Mouse (Mus musculus) embryonic facial prominence, embryonic 12.5 days (tissue): ENCODE measurements at regions not wholly inside any gene's neighbourhood (a gene's known extent, or its start where the extent isn't known, plus 50 kb on each side); places are given as distances from the start of the nearest gene placed in this dataset.
A peak's percentile ranks its signal among the peaks of the same experiment; 100 is the strongest.

Source experiments
- ATAC-seq: fragments of 200-750 bp; cut with Nextera tagmentation; 2 replicates; pipeline ENCODE4 v1.8.0; 2017; ENCODE audit not compliant: insufficient number of reproducible peaks, insufficient read depth, low FRiP score, low TSS enrichment
- H3K27ac ChIP-seq: fragments of 300-500 bp; sonication (generic); 2 replicates; pipeline ENCODE4 v1.5.1; 2016; ENCODE audit warnings: mild to moderate bottlenecking
- H3K27me3 ChIP-seq: fragments of 300-500 bp; sonication (generic); 2 replicates; pipeline ENCODE4 v1.6.1; 2016; ENCODE audit warnings: mild to moderate bottlenecking, moderate library complexity
- H3K36me3 ChIP-seq: fragments of 300-500 bp; sonication (generic); 2 replicates; pipeline ENCODE4 v1.6.1; 2016; ENCODE audit warnings: mild to moderate bottlenecking
- H3K4me1 ChIP-seq: fragments of 300-500 bp; sonication (generic); 2 replicates; pipeline ENCODE4 v1.6.1; 2016
- H3K4me2 ChIP-seq: fragments of 300-500 bp; sonication (generic); replicated peaks from 2 replicates; pipeline ENCODE4 v1.6.1; 2016; ENCODE audit warnings: mild to moderate bottlenecking, moderate library complexity
- H3K4me3 ChIP-seq: fragments of 300-500 bp; sonication (generic); 2 replicates; pipeline ENCODE4 v1.5.1; 2016; ENCODE audit warnings: mild to moderate bottlenecking
- H3K9ac ChIP-seq: fragments of 300-500 bp; sonication (generic); 2 replicates; pipeline ENCODE4 v1.6.1; 2016; ENCODE audit warnings: mild to moderate bottlenecking, moderate library complexity
- H3K9me3 ChIP-seq: fragments of 300-500 bp; sonication (generic); 2 replicates; pipeline ENCODE4 v1.6.1; 2016; ENCODE audit warnings: mild to moderate bottlenecking, moderate library complexity
- WGBS: fragments of 180-500 bp; shearing (Covaris S2); methylation state at CpG from one replicate; pipeline ENCODE4 v1.1.7; 2016; 5-methylcytosine and 5-hydroxymethylcytosine counted together

GRCm38 (mm10) chr13:60305028-60305810 is 128.1 kb upstream of the Gas1 start:
- 0 out of 2 replicates have a peak, but pooled peaks have one; percentile 16 for ATAC-seq
- H3K4me1 ChIP-seq: peaks cover 18% of the 10 kb centered on the region; the same call in 1 of the 2 replicates
- H3K9me3 ChIP-seq: no peaks in the 10 kb centered on the region
- no peaks in the 10 kb centered on the region for H3K27me3 ChIP-seq
- 70% methylated on average over 1 of the region's 1 CpGs for WGBS
- H3K4me3 ChIP-seq: no peak overlapping the region
- no peaks in the 10 kb centered on the region for H3K36me3 ChIP-seq
- H3K27ac ChIP-seq: no peak overlapping the region
- no peak overlapping the region for H3K9ac ChIP-seq
- H3K4me2 ChIP-seq: no peak overlapping the region

DNA sequence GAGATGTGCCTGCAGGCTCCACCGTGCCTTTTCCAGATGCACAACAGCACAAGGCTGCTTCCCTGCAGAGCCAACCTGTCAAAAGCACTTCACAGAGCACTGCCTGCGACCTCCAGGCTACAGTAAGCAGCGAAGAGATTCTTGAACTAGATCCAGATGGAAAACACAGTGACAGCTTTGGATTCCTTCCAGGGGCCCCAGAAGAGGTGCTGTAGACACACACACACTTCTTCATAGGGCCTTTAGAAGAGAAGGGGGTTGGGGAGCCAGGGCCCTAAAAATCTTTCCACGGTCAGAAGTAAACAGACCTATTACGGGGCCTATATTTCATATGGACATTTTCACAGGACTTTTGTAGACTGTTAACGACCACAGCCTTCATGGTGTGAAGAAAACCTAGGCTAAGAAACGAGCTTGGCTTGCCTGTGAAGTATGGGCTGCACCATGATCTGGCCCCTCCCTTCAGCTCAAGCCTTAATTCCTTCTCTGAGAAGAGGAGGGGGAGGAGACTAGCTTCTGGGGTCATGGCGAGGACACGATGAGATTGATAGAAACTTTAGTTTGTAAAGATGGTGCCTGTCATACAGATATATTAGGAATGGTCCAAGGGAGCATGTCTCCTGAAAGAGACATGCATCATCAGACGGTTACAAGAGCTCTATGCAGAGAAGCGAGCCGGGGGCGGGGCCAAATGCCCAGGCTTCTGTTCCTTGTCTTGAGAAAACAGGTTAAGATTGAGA is 131.1 kb upstream of the Gas1 start:
- peak overlapping the region; percentile 80 for H3K27ac ChIP-seq
- no peaks in the 10 kb centered on the region for H3K27me3 ChIP-seq
- H3K4me2 ChIP-seq: no peak overlapping the region
- WGBS: 42% methylated on average over 13 of the region's 13 CpGs
- no peak overlapping the region for H3K9ac ChIP-seq
- H3K9me3 ChIP-seq: no peaks in the 10 kb centered on the region
- H3K36me3 ChIP-seq: no peaks in the 10 kb centered on the region
- no peak overlapping the region for H3K4me3 ChIP-seq
- H3K4me1 ChIP-seq: peaks cover 21% of the 10 kb centered on the region; the same call in 1 of the 2 replicates
- ATAC-seq: peak; percentile 68; the same call in 1 of the 2 replicates

DNA sequence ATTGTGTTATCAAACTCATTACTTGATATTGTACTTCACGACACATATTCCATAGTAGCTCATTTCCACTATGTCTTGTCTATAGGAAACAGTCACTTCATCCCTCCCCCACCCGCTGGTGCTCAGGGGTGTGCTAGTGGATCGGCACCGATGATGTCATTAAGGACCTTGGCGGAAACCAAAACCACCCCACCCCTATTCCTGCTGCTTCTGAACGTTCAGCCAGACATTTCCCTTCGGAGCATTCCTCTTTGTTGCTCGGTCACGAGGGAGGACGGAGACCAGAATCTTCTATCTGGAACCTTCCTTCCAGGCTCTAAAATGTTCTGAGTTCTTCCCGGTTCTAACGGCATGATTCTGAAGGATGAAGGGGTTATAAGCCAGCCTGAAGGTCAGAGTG is 132.3 kb upstream of the Gas1 start:
- H3K4me1 ChIP-seq: peaks cover 18% of the 10 kb centered on the region; the same call in 1 of the 2 replicates
- H3K4me2 ChIP-seq: no peak overlapping the region
- H3K9ac ChIP-seq: no peak overlapping the region
- no peak overlapping the region for H3K27ac ChIP-seq
- no peaks in the 10 kb centered on the region for H3K9me3 ChIP-seq
- ATAC-seq: no peak
- no peaks in the 10 kb centered on the region for H3K27me3 ChIP-seq
- H3K4me3 ChIP-seq: no peak overlapping the region
- 91% methylated on average over 12 of the region's 12 CpGs for WGBS
- H3K36me3 ChIP-seq: no peaks in the 10 kb centered on the region

GRCm38 (mm10) chr13:60309926-60310325 is 132.8 kb upstream of the Gas1 start:
- no peak overlapping the region for H3K4me3 ChIP-seq
- 91% methylated on average over 4 of the region's 4 CpGs for WGBS
- no peak overlapping the region for H3K9ac ChIP-seq
- H3K27ac ChIP-seq: no peak overlapping the region
- no peak overlapping the region for H3K4me2 ChIP-seq
- no peaks in the 10 kb centered on the region for H3K36me3 ChIP-seq
- ATAC-seq: no peak
- H3K27me3 ChIP-seq: no peaks in the 10 kb centered on the region
- H3K4me1 ChIP-seq: peaks cover 18% of the 10 kb centered on the region; the same call in 1 of the 2 replicates
- no peaks in the 10 kb centered on the region for H3K9me3 ChIP-seq

DNA sequence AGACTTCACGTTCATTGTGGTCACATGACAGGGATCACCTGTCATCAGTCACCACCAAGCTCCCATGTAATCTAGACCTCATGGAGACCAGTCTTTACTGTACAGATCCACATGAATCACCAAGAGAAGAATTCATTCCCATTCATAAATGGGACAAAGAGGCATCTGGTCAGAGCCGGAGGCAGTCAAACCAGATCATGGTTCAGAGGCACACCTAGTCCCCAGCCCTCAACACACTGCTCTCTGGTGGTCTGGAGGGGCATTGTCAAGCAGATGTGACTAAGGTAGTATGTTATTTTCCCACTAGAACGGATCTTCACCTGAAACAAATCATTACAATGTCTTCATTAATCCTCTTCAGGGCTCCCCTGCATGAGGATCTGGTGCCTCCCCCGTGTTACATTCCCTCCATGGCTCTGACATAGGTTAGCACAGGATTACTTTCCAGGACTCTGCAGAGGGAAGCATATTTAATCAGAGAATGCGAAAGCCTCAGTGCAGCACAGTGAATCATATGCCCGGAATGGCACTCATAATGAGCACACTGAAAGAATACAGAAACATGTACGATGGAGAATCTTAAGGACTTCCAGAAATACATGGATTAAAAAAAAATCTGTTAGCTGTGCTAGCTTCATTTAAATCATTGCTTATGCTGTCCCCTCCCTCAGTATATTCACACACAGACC is 135.4 kb upstream of the Gas1 start:
- ATAC-seq: no peak
- no peak overlapping the region for H3K4me3 ChIP-seq
- H3K9me3 ChIP-seq: no peaks in the 10 kb centered on the region
- H3K27ac ChIP-seq: no peak overlapping the region
- H3K36me3 ChIP-seq: no peaks in the 10 kb centered on the region
- no peak overlapping the region for H3K9ac ChIP-seq
- H3K27me3 ChIP-seq: no peaks in the 10 kb centered on the region
- H3K4me2 ChIP-seq: no peak overlapping the region
- peaks cover 21% of the 10 kb centered on the region; the same call in 1 of the 2 replicates for H3K4me1 ChIP-seq
- WGBS: 71% methylated on average over 7 of the region's 7 CpGs

- Histone ChIP-seq H3K4me2 (no peak overlapping the region), H3K36me3 (no peaks in the 10 kb centered on the region), H3K4me1 (0 out of 2 replicates have a peak, but pooled peaks cover 4% of the 10 kb centered on the region), H3K27me3 (no peaks in the 10 kb centered on the region), H3K4me3 (no peak overlapping the region), H3K27ac (no peak overlapping the region), H3K9me3 (no peaks in the 10 kb centered on the region), H3K9ac (no peak overlapping the region)
- 79% methylated on average over 8 of the region's 8 CpGs for WGBS
- ATAC-seq: no peak
These were observed 141.4 kb upstream of the Gas1 start for GRCm38 (mm10) chr13:60318436-60319020.

DNA sequence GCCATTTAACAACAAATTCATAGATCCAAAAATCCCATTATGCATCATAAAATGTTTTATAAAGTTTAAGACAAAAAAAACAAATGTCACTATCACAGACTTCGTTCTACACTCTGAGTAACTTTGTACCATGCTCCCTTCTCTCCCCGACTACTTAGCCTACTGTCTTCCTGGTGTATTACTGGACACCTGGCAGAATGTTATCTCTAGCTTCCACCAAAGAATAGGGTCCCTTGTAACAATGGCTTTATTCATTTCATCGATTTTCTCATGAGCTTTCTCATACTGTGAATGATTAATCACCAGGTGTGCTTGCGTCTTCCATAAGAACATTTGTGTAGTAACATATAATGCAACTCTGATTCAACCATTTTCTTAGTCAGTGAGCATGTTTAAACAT is 142.1 kb upstream of the Gas1 start:
- no peak overlapping the region for H3K4me3 ChIP-seq
- no peak overlapping the region for H3K4me2 ChIP-seq
- no peak for ATAC-seq
- H3K9ac ChIP-seq: no peak overlapping the region
- no peaks in the 10 kb centered on the region for H3K27me3 ChIP-seq
- 83% methylated on average over 4 of the region's 4 CpGs for WGBS
- H3K4me1 ChIP-seq: 0 out of 2 replicates have a peak, but pooled peaks cover 4% of the 10 kb centered on the region
- no peaks in the 10 kb centered on the region for H3K36me3 ChIP-seq
- H3K27ac ChIP-seq: no peak overlapping the region
- H3K9me3 ChIP-seq: no peaks in the 10 kb centered on the region

DNA sequence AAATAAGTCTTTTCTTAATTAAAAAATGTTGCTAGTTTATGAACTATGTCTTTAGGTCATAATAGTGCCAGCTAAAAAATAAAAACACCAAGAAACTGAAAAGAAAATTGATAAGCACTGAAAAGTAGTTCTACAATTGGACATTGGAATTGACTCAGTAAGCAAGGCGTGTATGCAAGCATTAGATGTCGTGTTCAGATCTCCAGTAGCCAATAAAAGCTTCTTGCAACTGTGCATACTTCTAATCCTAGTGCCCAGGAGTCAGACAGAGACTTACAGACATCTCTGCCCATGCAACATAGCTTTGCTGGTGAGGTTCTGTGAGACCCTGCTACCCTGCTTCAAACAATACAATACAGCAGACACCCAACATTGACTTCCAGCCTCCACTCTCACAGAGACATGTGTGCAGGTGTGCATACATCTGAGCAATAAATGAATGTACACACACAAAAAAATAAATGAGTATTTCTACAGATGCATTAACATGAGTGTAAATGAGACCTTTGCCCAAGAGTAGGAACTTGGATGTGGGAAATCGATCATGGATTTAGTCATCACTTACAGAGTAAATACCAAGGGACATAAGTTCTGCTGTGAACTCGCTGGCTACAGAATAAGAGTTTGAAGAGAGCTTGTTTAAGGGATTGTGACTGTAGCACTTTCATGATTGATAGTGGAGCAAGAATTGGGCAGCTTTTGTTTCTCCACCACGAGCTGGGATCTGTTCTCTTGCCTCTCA is 142.9 kb upstream of the Gas1 start:
- WGBS: 72% methylated on average over 5 of the region's 5 CpGs
- no peak for ATAC-seq
- Histone ChIP-seq H3K4me3 (no peak overlapping the region), H3K9ac (no peak overlapping the region), H3K27me3 (no peaks in the 10 kb centered on the region), H3K4me1 (0 out of 2 replicates have a peak, but pooled peaks cover 4% of the 10 kb centered on the region), H3K9me3 (no peaks in the 10 kb centered on the region), H3K4me2 (no peak overlapping the region), H3K36me3 (no peaks in the 10 kb centered on the region), H3K27ac (no peak overlapping the region)

DNA sequence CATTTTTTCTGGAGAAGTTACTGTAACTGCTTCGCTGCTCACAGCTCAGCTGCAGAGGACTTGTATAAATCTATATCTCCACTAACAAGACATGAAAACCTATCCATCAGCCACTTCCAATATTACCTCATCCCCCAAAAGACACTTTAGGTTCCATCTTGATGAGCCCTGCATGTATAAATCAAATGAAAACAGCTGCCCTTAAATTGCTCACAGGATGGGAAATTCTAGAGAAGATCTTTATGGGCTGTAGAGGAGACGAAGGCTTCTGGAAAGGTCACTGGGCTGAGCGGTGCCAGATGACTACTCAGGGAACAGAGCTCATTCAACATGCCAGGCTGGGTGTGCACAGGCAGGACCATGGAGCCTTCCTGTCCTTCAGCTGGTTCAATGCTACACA is 145.4 kb upstream of the Gas1 start:
- H3K27me3 ChIP-seq: no peaks in the 10 kb centered on the region
- H3K4me3 ChIP-seq: no peak overlapping the region
- no peaks in the 10 kb centered on the region for H3K4me1 ChIP-seq
- no peaks in the 10 kb centered on the region for H3K36me3 ChIP-seq
- H3K9ac ChIP-seq: no peak overlapping the region
- no peak for ATAC-seq
- no peaks in the 10 kb centered on the region for H3K9me3 ChIP-seq
- WGBS: 68% methylated on average over 3 of the region's 3 CpGs
- H3K4me2 ChIP-seq: no peak overlapping the region
- no peak overlapping the region for H3K27ac ChIP-seq

- no peak overlapping the region for H3K4me3 ChIP-seq
- ATAC-seq: no peak
- no peaks in the 10 kb centered on the region for H3K36me3 ChIP-seq
- H3K9me3 ChIP-seq: no peaks in the 10 kb centered on the region
- H3K27ac ChIP-seq: peak overlapping the region; percentile 69
- no peak overlapping the region for H3K9ac ChIP-seq
- no peaks in the 10 kb centered on the region for H3K27me3 ChIP-seq
- no peak overlapping the region for H3K4me2 ChIP-seq
- peaks cover 8% of the 10 kb centered on the region; the same call in 1 of the 2 replicates for H3K4me1 ChIP-seq
- 38% methylated on average over 9 of the region's 9 CpGs for WGBS
These were observed 153.5 kb upstream of the Gas1 start for GRCm38 (mm10) chr13:60330475-60331258.
